Mouse (Mus musculus): ENCODE data around the gene Wwp2.

- TF ChIP-seq CTCF (IDR thresholded peaks at IDR 0.05; ENCODE audit: low read depth) (no peak), EP300 (optimal IDR thresholded peaks at IDR 0.05) (no peak)
These were observed 142.4 kb downstream of the Wwp2 start for GRCm38 (mm10) chr8:107578541-107578940.

Data from stomach, postnatal 0 days (tissue).